Mouse (Mus musculus): ENCODE results near the gene Gm28551. TPM values are rescaled to one million over a fixed set of nuclear protein-coding genes. Genes with fewer than 3 reads are reported as not detected.

The Gm28551 gene
- 0.24 TPM for polyA plus RNA-seq (2015; fragmentation: Illumina TruSeq; extraction: RNeasy Lipid Tissue Mini Kit (QIAGEN cat#74804); ENCODE audit: low read depth, low replicate concordance)

GRCm38 (mm10) chr1:53352327-53353261 is at the start of gene Gm28551, which contains the start of the genes Asdurf and Asnsd1:
Gene Gm28551 (minus strand): TSS chr1:53352667.
Gene Asdurf (minus strand): TSS chr1:53352619.
Gene Asnsd1 (minus strand): TSS chr1:53352752.

DNA sequence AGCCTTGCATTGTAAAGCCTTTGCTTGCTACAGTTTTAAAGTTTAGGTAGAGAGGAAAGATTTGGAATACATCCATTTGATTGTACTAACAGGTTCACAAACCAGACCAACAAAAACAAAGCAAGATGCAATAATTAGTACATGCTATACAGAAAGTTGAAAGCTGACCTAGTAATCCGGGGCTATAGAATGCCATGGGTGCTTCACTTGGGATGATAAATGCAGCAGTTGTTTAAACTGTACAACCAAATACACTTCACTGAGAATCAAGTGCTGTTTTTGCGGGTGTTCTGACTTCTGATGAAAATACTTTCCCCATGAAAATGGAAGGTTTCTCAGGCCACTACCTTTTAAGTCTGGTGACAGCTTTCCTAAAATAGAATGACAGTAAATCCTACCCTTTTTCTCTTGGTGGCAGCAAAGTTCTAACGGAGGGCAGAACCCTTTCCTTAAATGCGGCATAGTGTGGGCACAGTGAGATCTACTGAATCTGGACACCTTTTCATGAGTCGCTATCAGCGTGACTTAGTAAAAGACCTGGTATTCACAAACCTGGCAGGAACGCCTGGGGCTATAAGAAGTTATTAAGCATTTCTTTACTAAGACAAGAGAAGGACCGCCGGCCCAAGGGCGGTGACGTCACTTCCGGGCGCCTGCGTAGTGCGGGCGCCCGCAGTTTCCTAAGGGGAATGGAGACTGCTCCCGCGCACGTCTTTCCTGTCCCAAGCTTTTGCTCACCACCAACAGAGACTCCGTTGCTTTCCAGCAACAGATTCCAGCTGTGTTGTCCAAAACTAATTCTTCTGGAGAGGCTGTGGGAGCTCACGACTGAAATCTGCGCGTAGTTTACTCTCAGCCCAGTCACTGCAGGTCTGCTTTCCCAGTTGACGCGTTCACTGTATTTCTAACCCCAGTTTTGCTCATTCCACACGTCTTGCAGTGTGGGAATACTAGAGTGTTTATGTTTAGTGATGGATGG is 39.2 kb downstream of the Gm28551 start, which contains the start of gene Osgepl1:
Osgepl1 (plus strand) TSS at position 636 of the 979 bp plus-strand sequence.

DNA sequence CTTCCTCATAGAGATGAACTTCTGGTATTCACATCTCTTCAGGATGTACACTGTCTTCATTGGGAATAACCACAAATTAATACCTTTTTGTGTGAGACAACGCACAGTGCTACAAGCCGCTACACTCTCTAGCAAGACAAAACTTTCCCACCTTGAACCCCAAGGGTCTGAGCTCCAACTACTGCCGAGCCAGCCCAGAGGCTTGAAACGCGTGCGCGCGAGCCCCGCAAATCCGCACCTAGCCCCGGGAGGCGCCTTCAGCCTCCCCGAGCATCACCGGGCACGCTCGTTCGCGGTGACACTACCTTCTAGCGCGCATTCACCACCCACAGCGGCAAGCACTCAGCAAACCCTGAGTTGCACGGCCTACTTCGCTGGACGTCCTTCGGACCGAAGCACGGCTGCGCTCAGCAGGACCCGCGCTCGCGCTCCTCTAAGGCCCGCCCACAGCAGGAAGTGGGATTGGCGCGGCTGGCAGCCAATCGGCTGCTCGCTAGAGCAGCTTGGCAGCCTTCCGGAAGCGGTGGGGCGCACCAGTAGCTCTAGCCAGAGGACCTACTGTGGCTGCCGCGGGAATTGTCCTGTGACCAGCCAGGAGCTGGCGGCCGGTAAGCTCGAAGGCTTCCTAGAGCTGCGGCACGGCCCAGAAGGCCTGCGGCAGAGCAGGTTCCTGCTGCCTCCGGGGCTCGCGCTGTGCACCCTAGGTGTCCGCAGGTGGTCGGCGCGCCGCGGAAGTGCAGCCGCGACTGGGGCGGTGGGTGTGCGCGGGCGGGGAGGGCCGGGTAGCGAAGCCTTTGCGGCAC is 55.7 kb downstream of the Gm28551 start, which contains the start of the genes Pms1, Ormdl1 and Gm28778:
Pms1 (minus strand) TSS at position 438 of the 803 bp plus-strand sequence.
Ormdl1 (plus strand) TSS at position 515 of the 803 bp plus-strand sequence.
Gm28778 (plus strand) TSS at position 531 of the 803 bp plus-strand sequence.

Other genes starting within 250 kb of the Gm28551 start
- not detected for gene 1700019A02Rik, start 165.0 kb downstream of the Gm28551 start, polyA plus RNA-seq (2015; fragmentation: Illumina TruSeq; extraction: RNeasy Lipid Tissue Mini Kit (QIAGEN cat#74804); ENCODE audit: low read depth, low replicate concordance)
- gene Pms1, start 55.6 kb downstream of the Gm28551 start, polyA plus RNA-seq (2015; fragmentation: Illumina TruSeq; extraction: RNeasy Lipid Tissue Mini Kit (QIAGEN cat#74804); ENCODE audit: low read depth, low replicate concordance) = 3.2 TPM
- 16.5 TPM for gene Ormdl1, start 55.6 kb downstream of the Gm28551 start, polyA plus RNA-seq (2015; fragmentation: Illumina TruSeq; extraction: RNeasy Lipid Tissue Mini Kit (QIAGEN cat#74804); ENCODE audit: low read depth, low replicate concordance)
- gene Gm28778, start 55.6 kb downstream of the Gm28551 start, polyA plus RNA-seq (2015; fragmentation: Illumina TruSeq; extraction: RNeasy Lipid Tissue Mini Kit (QIAGEN cat#74804); ENCODE audit: low read depth, low replicate concordance) = 1.8 TPM
- gene Osgepl1, start 39.0 kb downstream of the Gm28551 start, polyA plus RNA-seq (2015; fragmentation: Illumina TruSeq; extraction: RNeasy Lipid Tissue Mini Kit (QIAGEN cat#74804); ENCODE audit: low read depth, low replicate concordance) = 19.4 TPM
- not detected for gene Asdurf, start within 50 bp of the Gm28551 start, polyA plus RNA-seq (2015; fragmentation: Illumina TruSeq; extraction: RNeasy Lipid Tissue Mini Kit (QIAGEN cat#74804); ENCODE audit: low read depth, low replicate concordance)
- 25.3 TPM for gene Asnsd1, start 85 bp upstream of the Gm28551 start, polyA plus RNA-seq (2015; fragmentation: Illumina TruSeq; extraction: RNeasy Lipid Tissue Mini Kit (QIAGEN cat#74804); ENCODE audit: low read depth, low replicate concordance)

All from brain, adult 10 weeks (tissue).